Mouse (Mus musculus) layer of hippocampus, postnatal 10 days (tissue): ENCODE measurements around the gene Farp1. TPM values are rescaled to one million over a fixed set of nuclear protein-coding genes. Genes with fewer than 3 reads are reported as not detected.
A peak's percentile ranks its signal among the peaks of the same experiment; 100 is the strongest.

Experiments used
- DNase-seq, 2 experiments: peaks; one replicate each; pipeline ENCODE4 v3.0.0; 2021; ENCODE audit warnings: low spot score in 2 of 2
- total RNA-seq, 2 experiments: library from RNA; stranded (reverse); gene quantifications; 2 replicates each; pipeline ENCODE4 v1.2.3; 2021

Gene Farp1
- total RNA-seq, 2 experiments from 2014 or later, result 117 to 119 TPM

GRCm38 (mm10) chr14:121259332-121259731 is 224.3 kb downstream of the Farp1 start:
- DNase-seq, result no peak

DNA sequence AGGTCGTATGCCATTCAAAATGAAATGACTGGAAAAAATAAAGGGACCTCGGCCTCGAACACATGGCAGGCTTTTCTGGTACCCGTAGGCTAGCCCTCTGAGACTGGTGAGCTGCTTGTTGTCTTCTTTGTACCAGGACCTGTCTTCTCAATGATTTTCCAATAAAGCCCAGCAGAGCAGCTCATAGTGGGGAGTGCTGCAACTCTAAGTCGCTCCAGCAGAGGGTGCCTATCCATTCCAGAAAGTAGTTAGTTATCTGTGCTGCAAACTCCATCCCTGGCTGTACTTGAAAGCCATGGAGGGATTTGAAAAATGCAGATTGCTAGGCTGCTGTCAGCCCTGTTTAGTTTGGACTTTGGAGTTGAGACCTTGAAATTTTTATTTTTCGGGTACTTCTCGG is 224.8 kb downstream of the Farp1 start:
- DNase-seq, result peak; percentile 72 to 73

DNA sequence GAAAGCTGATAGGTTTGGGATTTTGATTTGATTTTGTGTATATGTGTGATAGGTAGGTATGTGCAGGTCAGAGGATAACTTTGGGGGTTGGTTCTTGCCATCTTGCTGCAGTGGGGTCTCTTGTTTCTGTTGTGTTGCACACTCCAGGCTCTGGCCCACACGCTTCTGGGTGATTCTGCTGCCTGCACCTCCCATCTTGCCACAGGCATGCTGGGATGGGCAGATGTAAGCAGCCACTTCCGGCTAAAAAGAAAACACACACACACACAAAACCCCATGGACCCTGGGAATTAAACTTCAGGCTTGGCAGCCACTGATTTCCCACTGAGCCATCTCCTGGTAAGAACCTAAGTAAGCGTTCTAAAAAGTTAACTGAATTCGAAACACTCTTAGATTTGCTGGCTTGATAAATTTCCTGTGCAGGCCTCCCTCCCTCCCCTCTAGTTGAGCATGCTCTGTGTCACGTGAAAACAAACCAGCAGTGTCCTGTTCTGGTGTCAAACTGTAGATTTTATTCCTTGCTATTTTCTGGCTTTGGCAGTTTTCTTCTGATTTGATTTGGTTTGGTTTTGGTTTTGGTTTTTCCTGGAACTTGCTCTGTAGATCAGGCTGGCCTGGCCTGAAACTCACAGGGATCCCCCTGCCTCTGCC is 226.4 kb downstream of the Farp1 start:
- DNase-seq, result no peak

DNA sequence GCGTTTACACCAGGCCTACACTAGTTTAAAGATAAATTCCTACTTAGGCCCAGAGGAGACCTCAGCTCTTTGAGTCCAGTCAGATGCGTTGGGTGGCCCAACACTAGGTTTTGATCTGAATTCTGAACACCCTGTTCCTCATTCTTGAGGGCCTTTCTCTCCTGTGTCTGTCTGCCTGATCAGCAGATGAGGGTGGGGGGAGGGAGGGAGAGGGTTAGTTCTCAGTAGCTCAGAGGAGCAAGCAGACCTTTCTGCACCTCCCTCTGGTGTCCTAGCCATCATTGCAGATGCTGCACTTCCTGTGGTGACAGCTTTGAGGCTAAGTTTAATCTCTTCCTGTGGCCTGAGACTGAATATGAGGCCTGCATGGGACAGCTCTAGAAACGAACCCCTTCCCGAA is 227.6 kb downstream of the Farp1 start:
- DNase-seq, result no peak

DNA sequence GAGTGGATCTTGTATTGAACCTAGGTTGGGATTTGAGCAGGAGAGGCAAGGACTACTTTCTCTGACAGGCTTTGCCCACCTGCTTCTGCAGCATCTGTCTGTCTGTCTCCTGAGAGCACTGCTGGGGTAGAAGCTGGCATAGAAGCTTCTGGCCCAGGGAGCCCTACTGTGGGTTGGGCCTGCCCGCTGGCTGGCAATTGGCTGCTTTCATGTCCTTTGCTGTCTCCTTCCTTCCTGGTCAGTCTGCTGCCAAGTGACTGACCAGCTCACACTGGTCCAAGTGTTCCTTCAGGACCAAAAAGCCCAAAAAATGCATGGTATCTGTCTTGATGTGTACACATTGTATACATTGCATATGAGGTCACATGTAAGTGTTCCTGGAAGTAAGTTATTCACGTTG is 228.9 kb downstream of the Farp1 start:
- no peak for DNase-seq

DNA sequence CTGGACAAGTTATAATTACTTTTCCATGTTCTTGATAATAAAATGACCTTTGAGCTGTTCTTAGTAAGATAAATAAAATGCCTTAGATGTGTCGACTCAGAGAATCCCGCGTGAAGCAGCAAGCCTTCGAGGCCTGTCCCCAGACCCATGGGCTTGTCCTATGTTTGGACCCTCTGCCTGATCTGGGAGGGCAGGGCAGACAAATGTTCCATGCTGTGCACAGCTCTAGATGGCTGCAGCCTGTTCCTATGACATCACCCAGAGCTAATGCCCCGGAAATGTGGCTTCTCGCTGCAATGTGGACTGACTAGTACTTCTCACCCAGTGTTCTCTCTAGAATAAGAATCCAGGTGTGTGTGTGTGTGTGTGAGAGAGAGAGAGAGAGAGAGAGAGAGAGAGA is 229.5 kb downstream of the Farp1 start:
- no peak for DNase-seq

DNA sequence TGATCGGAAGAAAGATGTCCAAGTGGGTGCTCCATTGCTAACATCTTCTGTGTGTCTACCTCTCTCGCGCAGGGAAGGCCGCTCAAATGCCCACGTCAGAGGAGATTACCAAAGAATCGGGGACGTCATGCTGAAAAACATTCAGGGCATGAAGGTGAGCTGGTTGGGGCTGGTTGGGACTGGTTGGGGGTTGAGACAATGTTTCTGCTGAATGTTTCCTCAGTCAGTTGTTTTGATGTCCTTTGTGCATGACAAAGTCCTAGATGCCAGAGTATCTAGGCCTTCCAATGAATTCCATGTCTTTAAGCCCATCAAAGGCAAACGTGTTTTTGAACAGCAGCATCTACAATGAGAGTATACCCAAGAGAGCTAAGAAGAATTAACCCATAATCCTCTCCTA is 232.8 kb downstream of the Farp1 start:
- DNase-seq, result no peak

- DNase-seq, result no peak
Measured at GRCm38 (mm10) chr14:121270490-121270889, 235.5 kb downstream of the Farp1 start.

GRCm38 (mm10) chr14:121274985-121275384 is 240.0 kb downstream of the Farp1 start:
- no peak for DNase-seq

GRCm38 (mm10) chr14:121276016-121276415 is 241.0 kb downstream of the Farp1 start:
- DNase-seq, result no peak

DNA sequence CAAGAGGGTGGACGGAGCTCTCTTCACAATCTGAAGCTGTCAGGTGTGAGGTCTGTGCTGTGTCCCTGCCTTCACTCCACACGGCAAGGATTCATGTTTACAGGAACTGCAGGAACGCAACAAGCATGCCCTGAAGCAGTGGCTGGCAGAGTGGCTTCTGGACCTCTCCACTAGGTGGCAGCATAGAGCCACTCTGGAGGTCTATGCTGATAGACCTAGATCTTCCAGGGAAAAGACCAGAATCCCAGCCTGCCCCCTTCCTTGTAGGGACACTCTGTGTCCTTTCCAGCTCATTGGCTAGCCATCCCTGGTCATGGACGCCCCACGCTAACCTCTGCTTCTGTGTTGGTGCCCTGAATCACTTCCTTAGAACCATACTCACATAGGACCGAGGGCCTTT is 244.1 kb downstream of the Farp1 start:
- DNase-seq, result peak; percentile 89

DNA sequence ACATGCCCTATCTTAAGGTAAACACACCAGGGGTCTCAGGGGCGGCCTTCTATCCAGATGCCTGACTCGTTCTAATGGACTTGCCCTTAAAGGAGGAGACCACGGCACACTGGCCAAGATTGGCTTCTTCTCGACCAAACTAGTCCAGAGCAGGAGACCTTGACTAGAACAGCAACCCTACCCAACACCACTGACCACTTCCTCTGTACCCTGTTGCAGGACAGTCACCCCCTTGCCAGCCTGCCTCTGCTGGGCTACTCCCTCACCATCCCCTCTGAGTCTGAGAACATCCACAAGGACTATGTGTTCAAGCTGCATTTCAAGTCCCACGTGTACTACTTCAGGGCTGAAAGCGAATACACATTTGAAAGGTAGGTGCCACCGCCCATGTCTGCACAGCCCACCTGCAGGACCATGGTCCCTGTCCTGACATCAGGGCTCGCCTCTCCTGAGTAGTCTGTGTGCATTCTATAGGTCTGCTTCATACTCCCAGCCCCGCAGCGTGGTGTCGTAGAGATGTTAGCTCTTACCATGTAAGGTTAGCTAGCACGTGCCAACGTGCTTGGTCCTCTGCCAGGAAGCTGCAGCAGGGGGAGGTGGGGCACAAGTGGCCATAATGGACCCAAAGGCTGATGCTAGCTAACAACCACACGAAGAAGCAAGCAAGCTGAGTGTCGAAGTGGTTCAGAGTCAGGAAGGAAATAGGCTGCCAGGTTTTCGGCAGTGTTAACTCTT is 245.8 kb downstream of the Farp1 start:
- no peak for DNase-seq

- no peak for DNase-seq
Measured at GRCm38 (mm10) chr14:121281336-121281710, 246.3 kb downstream of the Farp1 start.

DNA sequence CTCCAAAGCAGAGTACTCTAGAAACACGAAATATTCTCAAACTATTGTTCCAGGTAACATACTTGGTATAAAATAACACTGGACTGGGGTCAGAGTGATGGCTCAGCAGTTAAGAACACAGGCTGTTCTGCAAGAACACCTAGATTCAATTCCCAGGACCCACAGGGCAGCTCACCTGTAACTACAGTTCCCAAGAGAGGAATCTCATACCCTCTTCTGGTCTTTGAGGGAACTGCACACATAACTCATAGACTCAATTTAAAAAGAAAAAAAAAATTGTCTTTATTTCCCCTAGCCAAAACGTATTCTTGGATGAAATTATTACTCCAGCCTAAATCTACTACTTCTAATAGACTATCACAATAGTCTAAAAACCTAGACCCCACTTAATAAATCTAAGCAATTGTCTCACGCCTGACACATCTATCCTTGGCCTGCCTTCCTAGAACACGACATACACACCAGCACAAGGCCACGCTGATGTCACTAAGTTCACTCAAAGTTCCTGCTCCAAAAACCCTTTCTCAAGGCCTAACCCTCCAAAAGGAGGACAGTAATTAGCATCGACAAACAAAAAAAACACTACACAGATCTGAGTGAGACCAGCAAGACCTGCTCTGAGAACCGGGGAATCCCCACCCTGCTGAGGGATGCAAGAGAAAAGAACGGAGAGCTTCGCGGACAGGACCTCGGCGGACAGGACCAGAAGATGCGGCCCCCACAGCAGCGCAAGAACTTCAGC is 250.6 kb downstream of the Farp1 start:
- no peak for DNase-seq

DNA sequence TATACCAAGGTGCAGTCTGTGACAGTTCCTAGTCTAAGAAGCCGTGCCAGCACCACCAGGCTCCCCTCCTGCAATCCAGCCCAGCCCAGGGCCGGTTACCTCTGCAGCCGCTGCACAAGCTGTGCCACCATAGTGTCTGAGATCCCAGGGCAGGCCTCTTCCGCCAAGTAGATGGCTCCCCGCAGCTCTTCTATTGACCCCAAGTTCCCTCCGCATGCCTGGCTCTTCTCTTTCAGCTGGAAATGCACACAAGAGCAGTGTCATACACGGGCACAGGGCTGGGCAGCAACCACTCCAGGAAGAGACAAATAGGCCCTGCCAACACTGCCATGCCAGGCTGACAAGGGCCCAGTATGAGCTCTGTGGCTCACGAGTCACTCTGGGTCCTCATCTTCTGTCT is 256.9 kb downstream of the Farp1 start:
- DNase-seq, result no peak

DNA sequence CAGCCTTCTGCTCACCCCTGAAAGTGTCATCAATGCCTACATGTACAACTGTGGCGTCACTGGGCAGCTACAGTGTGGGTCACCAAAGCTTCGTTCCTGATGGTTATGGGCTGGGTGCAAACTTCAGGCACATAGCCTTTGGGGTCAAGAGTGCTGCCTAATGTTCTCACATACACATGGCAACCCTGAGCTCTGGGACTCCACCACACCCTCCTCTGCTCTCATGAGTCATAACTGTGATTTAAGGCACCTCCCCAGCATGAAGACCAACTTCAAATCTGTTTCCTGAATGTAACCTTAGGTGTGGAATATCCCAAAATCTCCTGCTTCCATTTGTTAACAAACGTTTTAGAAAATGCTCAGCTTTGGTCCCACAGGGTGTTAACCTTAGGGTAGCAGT is 257.4 kb downstream of the Farp1 start:
- DNase-seq, result no peak

GRCm38 (mm10) chr14:121294484-121294883 is 259.5 kb downstream of the Farp1 start:
- no peak for DNase-seq

DNA sequence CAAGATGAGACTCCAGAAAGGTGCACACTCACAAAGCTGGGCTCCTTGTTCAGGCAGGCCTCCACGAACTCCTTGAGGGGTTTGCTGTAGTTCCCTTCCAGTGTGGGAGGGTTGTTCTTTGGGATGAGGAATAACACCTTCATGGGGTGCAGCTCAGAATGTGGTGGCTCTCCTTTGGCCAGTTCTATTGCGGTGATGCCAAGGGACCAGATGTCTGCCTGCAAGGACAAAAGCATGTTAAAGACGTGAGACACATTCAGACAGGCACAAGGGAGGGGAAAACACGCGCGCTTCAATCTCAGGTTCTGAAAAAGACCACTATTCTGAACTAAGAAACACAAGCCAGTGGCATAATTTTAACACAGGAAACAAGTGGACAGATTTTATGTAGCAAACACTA is 262.1 kb downstream of the Farp1 start:
- no peak for DNase-seq

- no peak for DNase-seq
Measured at GRCm38 (mm10) chr14:121298537-121298936, 263.5 kb downstream of the Farp1 start.

- DNase-seq, result no peak
Measured at GRCm38 (mm10) chr14:121299093-121299492, 264.1 kb downstream of the Farp1 start.

DNA sequence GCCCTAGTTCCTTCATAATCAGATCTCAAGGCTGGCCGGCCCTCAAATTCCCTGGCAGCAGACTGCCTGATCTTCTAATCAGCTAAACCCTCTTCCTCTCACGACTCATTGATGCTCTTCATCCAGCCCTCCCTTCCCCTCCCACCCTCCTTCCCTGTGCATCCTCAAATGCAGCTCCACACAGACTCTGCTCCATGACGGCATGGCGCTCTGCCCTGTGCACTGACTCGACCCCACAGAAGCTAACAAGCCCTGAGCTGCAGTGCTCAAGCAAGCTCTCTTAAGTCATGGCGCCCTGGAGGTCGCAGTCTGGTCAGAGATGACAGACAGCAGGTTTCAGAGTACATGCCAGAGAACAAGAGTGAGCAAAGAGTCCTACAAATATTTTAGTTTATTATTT is 269.5 kb downstream of the Farp1 start:
- DNase-seq, result no peak

DNA sequence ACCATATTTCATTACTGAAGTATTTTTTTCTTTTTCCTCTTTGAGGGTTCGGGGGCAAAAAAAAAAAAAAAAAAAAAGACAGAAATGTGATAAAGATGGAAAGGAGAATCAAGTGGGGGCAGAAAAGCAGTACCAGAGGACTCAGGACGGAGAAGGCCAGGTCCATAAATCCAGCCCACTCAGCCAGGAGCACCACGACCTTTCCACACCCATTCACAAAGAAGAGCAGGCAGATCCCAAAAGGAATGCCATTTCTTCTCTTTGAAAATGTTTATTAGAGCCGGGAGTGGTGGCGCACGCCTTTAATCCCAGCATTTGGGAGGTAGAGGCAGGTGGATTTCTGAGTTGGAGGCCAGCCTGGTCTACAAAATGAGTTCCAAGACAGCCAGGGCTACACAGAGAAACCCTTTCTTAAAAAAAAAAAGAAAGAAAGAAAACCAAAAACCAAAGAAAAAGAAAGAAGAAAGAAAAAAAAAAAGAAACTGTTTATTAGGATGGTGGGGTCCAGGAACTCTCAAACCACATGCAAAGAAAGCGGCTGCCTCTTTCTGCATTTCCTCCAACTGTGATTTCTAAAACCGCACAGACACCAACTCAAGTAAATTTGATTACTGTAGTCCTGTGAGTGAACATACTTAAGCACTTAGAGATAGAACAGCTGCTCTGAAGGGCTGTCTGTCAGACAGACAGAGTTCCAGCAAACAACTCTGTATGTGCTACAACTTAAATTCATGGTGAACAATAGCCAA is 270.5 kb downstream of the Farp1 start:
- DNase-seq, result no peak
